Mouse (Mus musculus): ENCODE data around the gene Mxra7. TPM values are rescaled to one million over a fixed set of nuclear protein-coding genes. Genes with fewer than 3 reads are reported as not detected.

Mxra7 gene
- polyA plus RNA-seq, 1 experiment from 2014 or later, result 15.3 TPM

- ATAC-seq (ENCODE audit: low read depth), result no peak
- H3K4me3 ChIP-seq (ENCODE audit: low read length), result no peak overlapping the region
- peaks cover 15% of the 10 kb centered on the region for H3K4me1 ChIP-seq (replicated peaks; ENCODE audit: control insufficient read depth, insufficient read depth, low read length)
- H3K27me3 ChIP-seq (ENCODE audit: control insufficient read depth, insufficient read depth, low read depth, low read length), result no peaks in the 10 kb centered on the region; the same call in 1 of the 2 replicates
- H3K4me2 ChIP-seq (ENCODE audit: low read depth, low read length), result no peak overlapping the region
- no peaks in the 10 kb centered on the region for H3K36me3 ChIP-seq (ENCODE audit: control insufficient read depth, insufficient read depth, low read length)
- H3K9ac ChIP-seq (ENCODE audit: low read length), result no peak overlapping the region
- no peak overlapping the region for H3K27ac ChIP-seq (ENCODE audit: low read length)
- WGBS, result 38% methylated on average over 7 of the region's 7 CpGs
- no peaks in the 10 kb centered on the region for H3K9me3 ChIP-seq (ENCODE audit: control insufficient read depth, low read length)
Observed at GRCm38 (mm10) chr11:116807116-116807515, 20.7 kb downstream of the Mxra7 start.

GRCm38 (mm10) chr11:116806136-116807071 lies 21.4 kb downstream of the Mxra7 start:
- H3K4me2 ChIP-seq (ENCODE audit: low read depth, low read length), result no peak overlapping the region
- no peak overlapping the region for H3K9ac ChIP-seq (ENCODE audit: low read length)
- peak overlapping the region; percentile 7; the same call in 1 of the 2 replicates for H3K27ac ChIP-seq (ENCODE audit: low read length)
- WGBS, result 57% methylated on average over 15 of the region's 15 CpGs
- no peaks in the 10 kb centered on the region for H3K36me3 ChIP-seq (ENCODE audit: control insufficient read depth, insufficient read depth, low read length)
- H3K4me3 ChIP-seq (ENCODE audit: low read length), result no peak overlapping the region
- peaks cover 9% of the 10 kb centered on the region for H3K4me1 ChIP-seq (replicated peaks; ENCODE audit: control insufficient read depth, insufficient read depth, low read length)
- no peaks in the 10 kb centered on the region; the same call in 1 of the 2 replicates for H3K27me3 ChIP-seq (ENCODE audit: control insufficient read depth, insufficient read depth, low read depth, low read length)
- H3K9me3 ChIP-seq (ENCODE audit: control insufficient read depth, low read length), result no peaks in the 10 kb centered on the region
- no peak for ATAC-seq (ENCODE audit: low read depth)

DNA sequence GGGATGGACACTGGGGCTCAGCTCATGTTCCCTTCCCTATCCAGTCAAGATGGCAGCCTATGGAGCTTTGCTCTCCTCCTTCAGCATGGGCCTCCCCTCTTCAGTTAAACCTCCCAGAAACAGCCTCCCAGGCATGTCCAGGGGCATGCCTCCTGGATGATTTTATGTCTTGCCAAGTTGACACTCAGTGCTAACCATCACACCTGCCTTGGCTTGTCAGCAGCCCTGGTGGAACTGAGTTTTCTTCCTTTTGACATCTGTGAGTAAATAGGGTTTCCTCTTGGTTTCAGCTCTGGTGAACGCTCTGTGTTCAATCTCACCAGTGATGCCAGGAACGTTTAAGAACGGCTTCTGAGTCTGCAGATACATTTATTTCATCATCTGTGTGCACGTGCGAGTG lies 25.1 kb downstream of the Mxra7 start:
- Histone ChIP-seq H3K9me3 (ENCODE audit: control insufficient read depth, low read length) (no peaks in the 10 kb centered on the region), H3K27me3 (ENCODE audit: control insufficient read depth, insufficient read depth, low read depth, low read length) (no peaks in the 10 kb centered on the region), H3K4me2 (ENCODE audit: low read depth, low read length) (no peak overlapping the region), H3K4me3 (ENCODE audit: low read length) (no peak overlapping the region), H3K36me3 (ENCODE audit: control insufficient read depth, insufficient read depth, low read length) (no peaks in the 10 kb centered on the region), H3K9ac (ENCODE audit: low read length) (no peak overlapping the region), H3K4me1 (replicated peaks; ENCODE audit: control insufficient read depth, insufficient read depth, low read length) (peaks cover 2% of the 10 kb centered on the region; the same call in 1 of the 2 replicates), H3K27ac (ENCODE audit: low read length) (no peak overlapping the region)
- 71% methylated on average over 5 of the region's 5 CpGs for WGBS
- ATAC-seq (ENCODE audit: low read depth), result no peak

- no peak for ATAC-seq (ENCODE audit: low read depth)
Observed at GRCm38 (mm10) chr11:116801106-116801505, 26.7 kb downstream of the Mxra7 start.

GRCm38 (mm10) chr11:116799364-116799763 lies 28.5 kb downstream of the Mxra7 start:
- H3K9me3 ChIP-seq (ENCODE audit: control insufficient read depth, low read length), result no peaks in the 10 kb centered on the region
- no peak overlapping the region for H3K4me3 ChIP-seq (ENCODE audit: low read length)
- no peak overlapping the region for H3K27ac ChIP-seq (ENCODE audit: low read length)
- no peaks in the 10 kb centered on the region for H3K36me3 ChIP-seq (ENCODE audit: control insufficient read depth, insufficient read depth, low read length)
- H3K27me3 ChIP-seq (ENCODE audit: control insufficient read depth, insufficient read depth, low read depth, low read length), result no peaks in the 10 kb centered on the region
- no peak for ATAC-seq (ENCODE audit: low read depth)
- 84% methylated on average over 5 of the region's 5 CpGs for WGBS
- no peak overlapping the region for H3K9ac ChIP-seq (ENCODE audit: low read length)
- H3K4me1 ChIP-seq (replicated peaks; ENCODE audit: control insufficient read depth, insufficient read depth, low read length), result no peaks in the 10 kb centered on the region
- no peak overlapping the region for H3K4me2 ChIP-seq (ENCODE audit: low read depth, low read length)

More at GRCm38 (mm10) chr11:116801106-116801505, 26.7 kb downstream of the Mxra7 start:
- Histone ChIP-seq H3K4me1 (replicated peaks; ENCODE audit: control insufficient read depth, insufficient read depth, low read length) (no peaks in the 10 kb centered on the region), H3K9ac (ENCODE audit: low read length) (no peak overlapping the region), H3K9me3 (ENCODE audit: control insufficient read depth, low read length) (no peaks in the 10 kb centered on the region), H3K27ac (ENCODE audit: low read length) (no peak overlapping the region), H3K4me2 (ENCODE audit: low read depth, low read length) (no peak overlapping the region), H3K27me3 (ENCODE audit: control insufficient read depth, insufficient read depth, low read depth, low read length) (no peaks in the 10 kb centered on the region), H3K36me3 (ENCODE audit: control insufficient read depth, insufficient read depth, low read length) (no peaks in the 10 kb centered on the region), H3K4me3 (ENCODE audit: low read length) (no peak overlapping the region)
- WGBS, result 66% methylated on average over 5 of the region's 5 CpGs

GRCm38 (mm10) chr11:116784221-116784620 lies 43.6 kb downstream of the Mxra7 start:
- no peaks in the 10 kb centered on the region for H3K27me3 ChIP-seq (ENCODE audit: control insufficient read depth, insufficient read depth, low read depth, low read length)
- no peaks in the 10 kb centered on the region for H3K4me1 ChIP-seq (replicated peaks; ENCODE audit: control insufficient read depth, insufficient read depth, low read length)
- no peak for ATAC-seq (ENCODE audit: low read depth)
- H3K4me3 ChIP-seq (ENCODE audit: low read length), result no peak overlapping the region
- 85% methylated on average over 10 of the region's 10 CpGs for WGBS
- no peaks in the 10 kb centered on the region for H3K36me3 ChIP-seq (ENCODE audit: control insufficient read depth, insufficient read depth, low read length)
- no peak overlapping the region for H3K27ac ChIP-seq (ENCODE audit: low read length)
- H3K4me2 ChIP-seq (ENCODE audit: low read depth, low read length), result no peak overlapping the region
- H3K9me3 ChIP-seq (ENCODE audit: control insufficient read depth, low read length), result no peaks in the 10 kb centered on the region
- H3K9ac ChIP-seq (ENCODE audit: low read length), result no peak overlapping the region

- 20% methylated on average over 9 of the region's 9 CpGs for WGBS
- Histone ChIP-seq H3K4me3 (ENCODE audit: low read length) (peak overlapping the region; percentile 11; the same call in 1 of the 2 replicates), H3K4me2 (ENCODE audit: low read depth, low read length) (peak overlapping the region; percentile 39), H3K9me3 (ENCODE audit: control insufficient read depth, low read length) (no peaks in the 10 kb centered on the region), H3K9ac (ENCODE audit: low read length) (no peak overlapping the region), H3K27ac (ENCODE audit: low read length) (peak overlapping the region; percentile 55), H3K36me3 (ENCODE audit: control insufficient read depth, insufficient read depth, low read length) (no peaks in the 10 kb centered on the region), H3K27me3 (ENCODE audit: control insufficient read depth, insufficient read depth, low read depth, low read length) (no peaks in the 10 kb centered on the region), H3K4me1 (replicated peaks; ENCODE audit: control insufficient read depth, insufficient read depth, low read length) (no peaks in the 10 kb centered on the region)
- ATAC-seq (ENCODE audit: low read depth), result peak; percentile 95
Observed at GRCm38 (mm10) chr11:116782737-116783145, 45.1 kb downstream of the Mxra7 start.

DNA sequence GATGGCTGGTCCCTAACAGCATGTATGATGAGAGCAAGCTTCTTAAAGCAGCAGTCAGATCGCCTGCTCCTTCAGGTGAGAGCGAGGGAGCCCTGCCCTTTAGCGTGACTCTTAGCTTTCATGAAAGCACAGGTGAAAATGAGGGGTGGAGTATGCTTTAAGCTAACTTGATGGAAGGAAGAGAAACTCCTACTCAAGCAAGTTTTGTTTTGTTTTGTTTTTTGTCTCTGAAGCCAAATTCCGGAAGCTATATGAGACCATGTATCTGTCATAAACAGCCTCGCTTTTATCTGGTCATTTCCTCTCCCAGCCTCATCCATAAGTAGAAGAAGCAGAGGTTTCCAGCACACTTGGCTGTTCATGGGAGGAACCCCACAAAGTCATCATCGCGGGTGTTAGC lies 52.4 kb downstream of the Mxra7 start, which contains the start of gene St6galnac1:
St6galnac1 (minus strand) TSS at position 101 of the 400 bp plus-strand sequence.
- no peaks in the 10 kb centered on the region for H3K36me3 ChIP-seq (ENCODE audit: control insufficient read depth, insufficient read depth, low read length)
- no peaks in the 10 kb centered on the region for H3K4me1 ChIP-seq (replicated peaks; ENCODE audit: control insufficient read depth, insufficient read depth, low read length)
- H3K9me3 ChIP-seq (ENCODE audit: control insufficient read depth, low read length), result no peaks in the 10 kb centered on the region
- no peak within 1 kb of the TSS for H3K4me2 ChIP-seq (ENCODE audit: low read depth, low read length)
- ATAC-seq (ENCODE audit: low read depth), result no peak
- no peaks in the 10 kb centered on the region for H3K27me3 ChIP-seq (ENCODE audit: control insufficient read depth, insufficient read depth, low read depth, low read length)
- no peak within 1 kb of the TSS for H3K4me3 ChIP-seq (ENCODE audit: low read length)
- no peak within 1 kb of the TSS for H3K27ac ChIP-seq (ENCODE audit: low read length)
- 68% methylated on average over 7 of the region's 7 CpGs for WGBS
- H3K9ac ChIP-seq (ENCODE audit: low read length), result no peak within 1 kb of the TSS

GRCm38 (mm10) chr11:116773205-116773604 lies 54.6 kb downstream of the Mxra7 start:
- Histone ChIP-seq H3K4me3 (ENCODE audit: low read length) (no peak overlapping the region), H3K27me3 (ENCODE audit: control insufficient read depth, insufficient read depth, low read depth, low read length) (no peaks in the 10 kb centered on the region), H3K27ac (ENCODE audit: low read length) (no peak overlapping the region), H3K4me1 (replicated peaks; ENCODE audit: control insufficient read depth, insufficient read depth, low read length) (no peaks in the 10 kb centered on the region), H3K9me3 (ENCODE audit: control insufficient read depth, low read length) (no peaks in the 10 kb centered on the region), H3K36me3 (ENCODE audit: control insufficient read depth, insufficient read depth, low read length) (no peaks in the 10 kb centered on the region), H3K4me2 (ENCODE audit: low read depth, low read length) (no peak overlapping the region), H3K9ac (ENCODE audit: low read length) (no peak overlapping the region)
- ATAC-seq (ENCODE audit: low read depth), result no peak
- 32% methylated on average over 2 of the region's 2 CpGs for WGBS
